Mouse (Mus musculus) forebrain, embryonic 10.5 days (tissue): ENCODE measurements around the gene Gng5. TPM values are rescaled to one million over a fixed set of nuclear protein-coding genes. Genes with fewer than 3 reads are reported as not detected.

Experiments
- DNase-seq: peaks from one replicate; pipeline ENCODE4 v3.0.0-alpha.2; 2017; ENCODE audit warnings: low spot score; ENCODE audit errors: extremely low spot score
- H3K27ac ChIP-seq: fragments of 300-500 bp; sonication (generic); 2 replicates; pipeline ENCODE4 v1.5.1; 2016; ENCODE audit warnings: mild to moderate bottlenecking
- H3K27me3 ChIP-seq: fragments of 300-500 bp; sonication (generic); 2 replicates; pipeline ENCODE4 v1.6.1; 2016; ENCODE audit warnings: mild to moderate bottlenecking; ENCODE audit not compliant: poor library complexity, severe bottlenecking
- H3K36me3 ChIP-seq: fragments of 300-500 bp; sonication (generic); replicated peaks from 2 replicates; pipeline ENCODE4 v1.6.1; 2016; ENCODE audit warnings: mild to moderate bottlenecking, moderate library complexity
- H3K4me1 ChIP-seq: fragments of 300-500 bp; sonication (generic); 2 replicates; pipeline ENCODE4 v1.6.1; 2016
- H3K4me3 ChIP-seq: fragments of 300-500 bp; sonication (generic); 2 replicates; pipeline ENCODE4 v1.5.1; 2016; ENCODE audit warnings: mild to moderate bottlenecking, moderate library complexity
- H3K9me3 ChIP-seq: fragments of 300-500 bp; sonication (generic); 2 replicates; pipeline ENCODE4 v1.6.1; 2016; ENCODE audit warnings: mild to moderate bottlenecking, moderate library complexity
- whole genome bisulfite sequencing: fragments of 180-500 bp; shearing (Covaris S2); methylation state at CpG from one replicate; pipeline ENCODE4 v1.1.7; 2016; 5-methylcytosine and 5-hydroxymethylcytosine counted together
- polyA plus RNA-seq: library from polyadenylated mRNA; unstranded; fragments of >200 nt; fragmentation: Nextera tagmentation; extraction: Ambion mirVana; gene quantifications from 2 replicates; pipeline ENCODE4 v1.2.1, GENCODE M21; 2016

Gng5 gene
- polyA plus RNA-seq, result 1,224 and 1,240 TPM in 2 replicates

DNA sequence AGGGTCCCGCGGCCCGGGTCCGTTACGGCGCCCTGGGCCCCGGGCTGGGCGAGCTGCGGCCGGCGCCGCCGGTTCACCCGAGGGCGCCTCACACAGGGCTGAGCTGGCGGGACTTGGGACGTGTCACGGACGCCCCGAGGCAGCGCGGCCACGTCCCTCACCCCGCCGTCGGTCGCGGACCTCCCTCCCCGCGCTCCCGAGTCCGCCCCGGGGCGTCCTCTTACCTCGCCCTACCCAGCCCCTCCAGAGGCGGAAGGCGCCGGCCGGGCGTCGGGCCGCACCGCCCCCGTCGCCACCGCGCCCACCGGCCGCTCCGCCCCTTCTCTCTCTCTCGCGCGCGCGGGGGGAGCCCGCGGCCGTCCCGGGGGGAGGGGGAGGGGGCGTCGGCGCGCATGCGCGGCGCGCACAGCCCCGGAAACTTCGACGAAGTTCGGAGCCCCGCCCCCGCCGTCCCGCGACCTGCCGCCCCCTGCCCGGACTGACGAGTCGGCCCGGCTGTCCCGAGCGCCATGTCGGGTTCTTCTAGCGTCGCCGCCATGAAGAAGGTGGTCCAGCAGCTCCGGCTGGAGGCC lies at the start of gene Gng5, which contains the start of gene Spata1:
TSS of gene Gng5 (plus strand) at position 377 of the 572 bp plus-strand sequence.
TSS of gene Spata1 (minus strand) at position 323 of the 572 bp plus-strand sequence.
- under 1% methylated on average over 77 of the region's 88 CpGs for WGBS

DNA sequence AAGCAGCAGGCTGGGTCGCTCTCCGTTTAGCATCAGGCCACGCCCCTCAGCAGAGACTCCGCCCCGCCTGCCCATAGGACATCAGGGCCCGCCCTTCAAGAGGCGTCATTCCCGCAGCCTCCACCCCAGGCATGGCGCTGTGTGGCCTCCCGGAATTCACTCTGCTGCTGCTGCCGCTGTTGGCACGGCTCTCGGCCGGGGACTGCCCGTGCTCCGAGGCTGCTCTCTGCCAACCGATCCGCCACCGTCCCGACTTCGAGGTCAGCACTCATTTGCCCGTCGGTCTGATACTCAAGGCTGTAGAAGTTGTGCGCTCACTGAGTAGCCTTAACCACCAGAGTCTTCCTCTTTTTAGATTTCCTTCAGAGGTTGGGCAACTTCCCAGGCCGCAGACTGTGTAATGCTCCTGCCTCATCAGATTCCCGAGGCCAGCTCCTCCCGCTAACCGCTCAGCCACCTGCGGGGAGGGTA lies 49.2 kb upstream of the Gng5 start:
- under 1% methylated on average over 29 of the region's 29 CpGs for WGBS
- H3K4me3 ChIP-seq, result peak overlapping the region; percentile 66
- DNase-seq, result peak; percentile 92
- H3K27me3 ChIP-seq, result no peaks in the 10 kb centered on the region
- peaks cover 12% of the 10 kb centered on the region for H3K36me3 ChIP-seq
- H3K27ac ChIP-seq, result peak overlapping the region; percentile 91
- H3K9me3 ChIP-seq, result 0 out of 2 replicates have a peak, but pooled peaks cover 4% of the 10 kb centered on the region
- H3K4me1 ChIP-seq, result peaks cover 19% of the 10 kb centered on the region

More for the DNA sequence above, at the start of gene Gng5, which contains the start of gene Spata1:
- Histone ChIP-seq H3K27ac (peak within 1 kb of the TSS; percentile 98), H3K27me3 (no peaks in the 10 kb centered on the region), H3K36me3 (peaks cover 29% of the 10 kb centered on the region), H3K4me1 (peaks cover 32% of the 10 kb centered on the region), H3K4me3 (peak within 1 kb of the TSS; percentile 91), H3K9me3 (no peaks in the 10 kb centered on the region)
- peak; percentile 88 for DNase-seq

DNA sequence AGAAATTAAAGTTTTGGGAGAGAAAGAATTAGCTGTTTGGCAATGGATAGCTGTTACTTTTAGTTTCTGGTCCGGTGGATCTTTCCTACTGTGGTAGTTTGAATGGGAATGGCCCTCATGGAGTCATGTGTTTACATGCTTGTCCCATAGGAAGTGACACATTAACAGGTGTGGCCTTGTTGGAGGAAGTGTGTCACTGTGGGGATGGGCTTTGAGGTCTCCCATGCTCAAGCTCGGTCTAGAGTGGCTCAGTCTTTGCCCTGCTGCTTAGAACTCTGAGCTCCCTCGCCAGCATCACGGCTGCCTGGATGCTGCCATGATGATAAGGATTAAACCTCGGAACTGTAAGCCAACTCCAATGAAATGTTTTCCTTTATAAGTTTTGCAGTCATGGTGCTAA lies 48.2 kb upstream of the Gng5 start:
- H3K4me3 ChIP-seq, result no peak overlapping the region
- DNase-seq, result no peak

DNA sequence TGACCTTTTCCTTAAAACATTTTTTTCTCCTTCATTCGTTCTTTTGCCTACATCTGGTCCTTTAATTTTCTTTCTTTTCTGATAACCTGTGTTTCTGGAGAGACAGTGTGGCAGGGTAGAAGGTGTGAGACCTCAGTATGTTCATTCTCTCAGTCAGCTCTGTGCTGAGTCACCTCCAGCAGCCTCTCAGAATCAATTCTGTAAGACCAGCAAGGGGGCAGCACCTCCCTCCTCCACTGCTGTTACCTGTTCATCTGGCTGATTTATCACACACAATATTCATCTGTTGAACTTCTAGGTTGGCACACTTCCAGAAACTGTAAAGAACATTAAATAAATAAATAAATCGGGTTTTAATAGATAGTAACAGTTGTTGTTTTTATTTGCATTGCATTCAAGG lies 36.7 kb upstream of the Gng5 start:
- WGBS, result 70% methylated on average over 2 of the region's 2 CpGs
- 0 out of 2 replicates have a peak, but pooled peaks cover under 1% of the 10 kb centered on the region for H3K36me3 ChIP-seq
- no peak overlapping the region for H3K27ac ChIP-seq
- no peaks in the 10 kb centered on the region for H3K4me1 ChIP-seq
- H3K9me3 ChIP-seq, result no peaks in the 10 kb centered on the region
- H3K27me3 ChIP-seq, result no peaks in the 10 kb centered on the region
- DNase-seq, result no peak
- no peak overlapping the region for H3K4me3 ChIP-seq

More for the DNA sequence above, 48.2 kb upstream of the Gng5 start:
- WGBS, result 85% methylated on average over 5 of the region's 5 CpGs
- Histone ChIP-seq H3K9me3 (no peaks in the 10 kb centered on the region), H3K27me3 (no peaks in the 10 kb centered on the region), H3K4me1 (peaks cover 19% of the 10 kb centered on the region), H3K27ac (no peak overlapping the region), H3K36me3 (0 out of 2 replicates have a peak, but pooled peaks cover 3% of the 10 kb centered on the region)

DNA sequence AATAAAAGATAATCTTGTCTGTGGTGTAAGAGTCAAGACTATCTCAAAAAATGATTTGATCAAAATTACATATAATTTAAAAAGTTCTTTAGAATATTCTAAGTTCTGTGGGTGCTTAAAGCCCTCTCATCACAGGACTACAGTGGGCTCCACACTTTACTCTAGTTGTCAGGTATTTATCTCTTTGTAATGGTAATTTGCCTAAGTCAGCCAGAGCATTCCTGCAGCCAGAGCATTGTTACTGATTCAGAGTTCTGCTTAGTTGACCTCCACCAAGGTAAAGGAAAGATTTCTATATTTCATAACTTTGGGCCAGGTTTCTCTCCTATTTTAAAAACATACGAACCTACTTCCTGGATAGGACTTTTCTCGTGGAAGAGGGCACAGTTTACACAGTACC lies 30.4 kb upstream of the Gng5 start:
- Histone ChIP-seq H3K9me3 (no peaks in the 10 kb centered on the region), H3K36me3 (no peaks in the 10 kb centered on the region), H3K27ac (no peak overlapping the region), H3K4me3 (no peak overlapping the region), H3K27me3 (no peaks in the 10 kb centered on the region), H3K4me1 (no peaks in the 10 kb centered on the region)
- 82% methylated on average over 2 of the region's 2 CpGs for WGBS
- no peak for DNase-seq

DNA sequence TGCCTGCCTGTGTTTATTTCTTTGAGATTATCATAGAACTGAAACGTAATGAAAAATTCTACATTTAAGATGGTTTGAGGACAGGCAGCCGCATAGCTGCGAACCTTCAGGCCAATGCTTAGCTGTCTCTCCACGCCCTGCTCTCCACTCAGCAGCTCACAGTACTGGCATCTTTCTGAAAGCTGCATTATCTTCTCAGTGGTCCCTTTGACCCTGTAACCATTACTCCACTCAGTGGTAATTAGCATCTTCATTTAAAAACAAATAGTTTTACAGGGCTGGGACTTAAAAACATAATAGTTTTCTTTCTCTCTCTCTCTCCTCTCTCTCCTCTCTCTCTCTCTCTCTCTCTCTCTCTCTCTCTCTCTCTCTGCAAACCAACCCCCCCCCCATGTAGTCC lies 26.9 kb upstream of the Gng5 start:
- no peak for DNase-seq
- H3K27ac ChIP-seq, result no peak overlapping the region
- H3K4me1 ChIP-seq, result no peaks in the 10 kb centered on the region
- no peaks in the 10 kb centered on the region for H3K36me3 ChIP-seq
- WGBS, result 72% methylated on average over 4 of the region's 4 CpGs
- no peak overlapping the region for H3K4me3 ChIP-seq
- no peaks in the 10 kb centered on the region for H3K27me3 ChIP-seq
- no peaks in the 10 kb centered on the region for H3K9me3 ChIP-seq

DNA sequence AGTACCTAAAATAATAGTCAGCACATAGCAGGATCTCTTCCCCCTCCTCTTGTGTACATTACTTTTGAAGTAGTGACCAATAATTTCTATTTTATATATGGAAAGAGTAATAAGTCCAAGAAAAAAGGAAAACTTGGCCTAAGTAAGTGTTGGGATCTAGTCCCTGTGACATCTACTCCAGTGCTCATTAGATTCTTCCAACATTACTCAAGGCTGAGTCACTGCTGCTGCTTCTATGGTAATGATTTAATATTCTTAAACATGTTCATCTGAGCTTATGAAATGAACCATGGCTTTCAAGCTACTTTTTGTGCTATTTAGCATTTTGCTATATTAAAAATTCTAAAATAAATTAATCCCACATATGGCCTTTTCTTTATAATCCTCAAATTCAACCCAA lies 25.9 kb upstream of the Gng5 start:
- H3K27me3 ChIP-seq, result no peaks in the 10 kb centered on the region

DNA sequence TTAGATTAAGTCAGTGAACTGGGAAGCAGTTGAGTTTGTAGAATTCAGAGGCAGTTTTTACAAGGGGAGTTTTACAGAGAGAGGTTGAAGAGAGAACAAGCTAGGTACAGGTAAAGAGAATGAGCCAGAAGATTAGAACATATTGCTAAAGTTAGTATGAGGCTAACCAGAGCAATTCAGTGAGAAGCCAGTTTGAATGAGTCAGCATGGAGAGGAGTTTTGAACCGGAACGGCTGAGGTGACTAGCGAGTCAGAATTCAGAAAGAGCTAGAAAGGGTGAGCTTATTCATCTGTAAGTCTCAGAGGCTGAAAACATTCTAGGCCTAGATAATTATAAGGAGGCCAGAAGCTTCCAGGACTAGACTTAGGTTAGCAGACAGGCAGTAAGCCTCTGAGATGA lies 25.2 kb upstream of the Gng5 start:
- H3K4me3 ChIP-seq, result no peak overlapping the region
- WGBS, result 94% methylated on average over 3 of the region's 3 CpGs
- no peaks in the 10 kb centered on the region for H3K4me1 ChIP-seq
- H3K9me3 ChIP-seq, result no peaks in the 10 kb centered on the region
- no peak overlapping the region for H3K27ac ChIP-seq
- DNase-seq, result no peak
- H3K36me3 ChIP-seq, result no peaks in the 10 kb centered on the region
- H3K27me3 ChIP-seq, result no peaks in the 10 kb centered on the region

More for the DNA sequence above, 25.9 kb upstream of the Gng5 start:
- Histone ChIP-seq H3K9me3 (no peaks in the 10 kb centered on the region), H3K4me1 (no peaks in the 10 kb centered on the region), H3K36me3 (no peaks in the 10 kb centered on the region), H3K27ac (no peak overlapping the region), H3K4me3 (no peak overlapping the region)
- no peak for DNase-seq

DNA sequence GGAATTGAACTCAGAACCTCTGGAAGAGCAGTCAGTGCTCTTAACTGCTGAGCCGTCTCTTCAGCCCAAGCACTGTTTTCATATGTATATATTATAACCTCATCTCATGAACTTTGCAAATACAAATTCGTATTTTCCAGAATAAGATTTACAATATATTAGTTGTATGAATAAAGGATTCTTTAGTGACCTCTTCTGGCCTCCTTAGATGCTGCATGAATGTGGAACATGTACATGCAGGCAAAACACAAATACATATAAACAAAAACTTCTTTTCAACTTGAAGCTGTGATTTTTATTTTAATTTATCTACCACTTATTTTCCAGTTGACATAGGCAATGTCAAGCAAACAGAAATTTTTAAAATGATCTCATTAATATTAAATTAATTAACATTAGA lies 17.6 kb upstream of the Gng5 start:
- Histone ChIP-seq H3K4me3 (no peak overlapping the region), H3K27ac (no peak overlapping the region), H3K9me3 (no peaks in the 10 kb centered on the region), H3K36me3 (0 out of 2 replicates have a peak, but pooled peaks cover 4% of the 10 kb centered on the region), H3K27me3 (no peaks in the 10 kb centered on the region), H3K4me1 (no peaks in the 10 kb centered on the region)
- WGBS, result 82% methylated on average over 2 of the region's 2 CpGs
- no peak for DNase-seq

DNA sequence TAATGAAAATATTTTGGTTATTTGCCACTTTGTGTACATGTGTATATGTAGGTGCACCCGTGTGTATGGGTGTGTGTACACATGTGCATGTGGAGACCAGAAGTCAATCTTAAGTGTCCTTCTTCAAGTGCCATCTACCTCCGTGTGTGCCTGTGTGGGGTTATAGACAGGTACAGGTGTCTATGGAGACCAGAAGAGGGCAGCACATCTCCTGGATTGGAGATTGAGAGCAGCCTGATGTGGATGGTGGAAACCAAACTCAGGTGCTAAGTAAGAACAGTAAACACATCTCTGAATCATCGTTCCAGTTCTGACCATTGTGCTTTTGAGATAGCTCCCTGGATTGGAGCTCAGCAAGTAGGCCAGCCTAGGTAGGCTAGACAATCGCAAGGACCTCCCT lies 13.1 kb upstream of the Gng5 start:
- Histone ChIP-seq H3K27ac (no peak overlapping the region), H3K4me1 (no peaks in the 10 kb centered on the region), H3K27me3 (no peaks in the 10 kb centered on the region), H3K9me3 (no peaks in the 10 kb centered on the region), H3K4me3 (no peak overlapping the region), H3K36me3 (0 out of 2 replicates have a peak, but pooled peaks cover 4% of the 10 kb centered on the region)
- 87% methylated on average over 4 of the region's 4 CpGs for WGBS
- no peak for DNase-seq

DNA sequence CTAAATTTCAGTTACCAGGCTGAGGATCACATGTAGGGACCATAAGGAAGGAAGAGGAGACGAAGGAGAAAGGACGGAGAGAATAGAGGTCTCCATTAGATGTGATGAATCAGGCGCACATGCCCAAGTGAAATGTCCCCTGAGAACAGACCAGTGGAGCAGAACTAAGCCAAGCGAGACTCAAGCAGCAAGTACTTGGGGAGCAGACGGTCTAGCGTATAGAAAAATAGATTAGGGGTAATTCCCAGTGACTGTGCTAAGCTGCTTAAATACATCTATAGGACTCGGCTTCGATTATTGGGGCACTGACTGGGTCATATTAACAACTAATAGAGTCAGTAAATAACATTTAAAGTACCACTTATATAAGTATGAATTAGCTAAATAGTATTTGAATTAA lies 4.7 kb upstream of the Gng5 start:
- H3K4me3 ChIP-seq, result no peak overlapping the region
- H3K27ac ChIP-seq, result no peak overlapping the region
- no peak for DNase-seq
- H3K36me3 ChIP-seq, result no peaks in the 10 kb centered on the region
- peaks cover 9% of the 10 kb centered on the region; the same call in 1 of the 2 replicates for H3K4me1 ChIP-seq
- no peaks in the 10 kb centered on the region for H3K9me3 ChIP-seq
- WGBS, result 49% methylated on average over 8 of the region's 8 CpGs
- no peaks in the 10 kb centered on the region for H3K27me3 ChIP-seq

DNA sequence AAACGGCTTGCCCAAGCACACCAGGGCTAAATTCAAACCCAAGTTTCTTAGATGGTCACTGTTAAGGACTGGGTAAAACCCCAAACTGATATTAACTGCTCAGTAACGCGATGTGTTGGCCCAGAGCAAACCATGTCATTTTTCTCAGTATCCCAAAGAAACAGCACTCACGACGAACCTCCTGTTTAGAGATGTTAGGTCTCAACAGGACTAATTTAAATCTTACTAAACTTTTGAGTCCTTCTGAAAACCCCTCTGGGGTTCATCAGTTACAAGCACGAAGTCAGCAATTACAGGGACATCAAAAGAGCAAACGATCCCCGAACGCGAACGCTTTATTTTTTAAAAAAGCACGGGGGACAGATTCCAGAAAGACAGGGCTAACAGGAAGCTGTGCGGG lies 618 bp upstream of the Gng5 start:
- Histone ChIP-seq H3K4me3 (peak overlapping the region; percentile 91), H3K9me3 (no peaks in the 10 kb centered on the region), H3K36me3 (peaks cover 24% of the 10 kb centered on the region), H3K27me3 (no peaks in the 10 kb centered on the region), H3K4me1 (peaks cover 32% of the 10 kb centered on the region), H3K27ac (peak overlapping the region; percentile 98)
- 5% methylated on average over 13 of the region's 13 CpGs for WGBS
- no peak for DNase-seq

DNA sequence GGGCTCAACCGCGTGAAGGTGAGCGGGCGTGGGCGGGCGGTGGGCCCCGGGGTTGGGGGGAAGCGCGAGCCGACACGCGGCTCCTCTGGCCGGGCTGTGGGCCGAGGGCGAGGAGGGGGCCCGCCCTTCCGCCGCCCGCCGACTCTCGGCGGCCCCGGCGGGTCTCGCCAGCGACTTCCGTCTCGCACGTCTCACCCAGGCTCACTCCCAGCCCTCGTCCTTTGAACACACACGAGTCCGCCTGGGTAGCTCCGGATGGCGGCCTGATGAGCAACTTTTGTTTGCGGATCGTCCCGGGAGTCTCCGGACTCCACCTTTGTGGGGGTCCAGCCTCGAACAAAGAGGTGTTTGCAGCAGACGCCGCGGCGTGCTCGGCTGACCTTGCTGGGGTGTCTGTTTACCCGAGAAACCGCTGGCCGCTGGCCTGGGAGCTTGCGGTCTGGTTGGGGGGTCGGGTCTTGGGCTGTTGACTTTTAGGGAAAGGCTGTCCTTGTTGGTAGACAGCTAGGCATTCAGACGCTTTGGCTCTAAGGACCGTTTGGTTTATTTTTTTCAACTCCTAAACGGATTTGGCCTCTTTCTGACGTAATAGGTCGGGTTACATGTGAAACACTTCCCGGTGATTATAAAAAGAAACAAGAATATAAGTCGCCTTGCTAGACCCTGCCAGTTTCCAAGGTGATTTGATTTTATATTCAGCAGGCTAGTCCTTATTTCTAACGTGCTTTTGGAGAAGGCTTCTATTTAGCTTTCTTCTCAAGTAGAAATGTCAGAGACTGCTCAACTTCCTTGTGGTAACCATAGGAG lies 599 bp downstream of the Gng5 start:
- H3K27ac ChIP-seq, result peak overlapping the region; percentile 98
- WGBS, result under 1% methylated on average over 57 of the region's 57 CpGs
- peaks cover 35% of the 10 kb centered on the region for H3K36me3 ChIP-seq

More for the DNA sequence above, 599 bp downstream of the Gng5 start:
- Histone ChIP-seq H3K27me3 (no peaks in the 10 kb centered on the region), H3K4me3 (peak overlapping the region; percentile 91), H3K4me1 (peaks cover 32% of the 10 kb centered on the region), H3K9me3 (no peaks in the 10 kb centered on the region)
- DNase-seq, result peak; percentile 71
